Mouse (Mus musculus) thymus, adult 18-20 months (tissue): ENCODE data around the gene Elk4.

Experiments used
- DNase-seq, 2 experiments: peaks; one replicate each; pipeline ENCODE4 v3.0.0; 2022; ENCODE audit warnings: mixed read lengths in 2 of 2

Gene Elk4

DNA sequence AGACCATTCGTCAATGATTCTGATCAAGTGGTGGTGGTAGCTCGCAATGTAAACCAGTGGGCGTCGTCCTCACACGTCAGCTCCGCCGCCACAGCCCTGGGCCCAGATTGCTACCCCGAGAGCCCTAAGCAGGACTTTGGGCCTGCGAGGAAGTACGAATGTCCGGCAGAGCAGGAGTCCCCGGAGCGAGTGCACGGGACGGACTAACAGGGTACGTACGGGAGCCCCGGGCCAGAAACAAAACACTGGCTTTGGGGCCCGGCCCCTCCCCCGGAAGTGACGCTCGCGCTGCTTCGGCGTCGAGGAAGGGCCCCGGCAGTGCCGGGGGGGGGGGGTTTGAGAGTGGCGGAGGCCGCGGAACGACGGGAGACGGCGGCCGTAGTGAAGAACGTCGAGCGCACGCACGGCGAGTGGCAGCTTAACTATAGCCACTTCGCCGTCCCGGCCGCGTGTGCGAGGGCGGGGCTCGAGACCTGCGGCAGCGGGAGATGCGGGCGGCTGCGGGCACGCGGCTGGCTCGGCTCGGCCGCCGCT is at the start of gene Elk4:
Gene Elk4 (plus strand): TSS at position 326 of the 534 bp plus-strand sequence.
- peak; percentile 80 to 84 for DNase-seq

DNA sequence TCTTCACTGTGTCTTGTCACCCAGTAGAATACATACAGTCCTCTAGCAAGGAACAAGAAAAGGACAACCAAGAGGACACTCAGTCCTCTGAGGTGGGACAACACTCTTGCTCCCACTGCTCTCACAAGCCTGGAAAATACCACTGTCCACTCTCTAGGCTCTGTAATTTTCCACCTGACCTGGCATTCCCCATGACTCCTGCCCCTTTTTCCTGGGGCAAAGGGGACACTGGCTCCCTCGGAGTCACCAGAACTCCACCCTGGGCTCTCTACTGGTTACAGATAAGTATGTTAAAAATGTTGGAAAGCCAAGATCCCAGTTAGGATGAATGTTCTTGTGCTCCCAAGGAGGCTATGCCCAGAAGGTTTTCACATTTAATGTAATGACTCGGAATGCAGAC is 46.4 kb upstream of the Elk4 start:
- DNase-seq: no peak

DNA sequence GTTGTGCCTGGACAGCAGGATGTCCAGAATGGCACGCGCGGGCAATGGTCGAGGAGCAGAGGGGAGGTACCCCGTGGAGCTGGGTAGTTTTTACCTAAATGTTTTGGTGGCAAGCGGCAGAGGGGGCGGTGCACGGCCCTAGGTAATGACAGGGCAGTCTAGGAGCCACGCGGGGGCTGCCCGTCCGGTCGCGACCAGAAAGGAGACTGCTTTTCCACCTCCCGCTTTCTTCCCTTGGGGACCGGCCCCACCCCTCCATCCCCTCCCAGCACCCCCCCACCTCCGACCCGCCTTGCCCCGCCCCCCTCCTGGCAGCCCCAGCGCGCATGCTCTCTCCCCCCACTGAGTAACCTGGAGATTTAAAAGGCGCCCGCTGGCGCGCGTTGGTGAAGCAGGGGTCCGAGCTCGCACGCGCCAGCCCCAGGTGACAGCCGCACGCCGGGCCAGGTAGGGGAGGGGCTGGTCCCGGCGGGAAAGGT is 44.8 kb upstream of the Elk4 start, which contains the start of gene Slc45a3:
Gene Slc45a3 (plus strand): TSS at position 362 of the 479 bp plus-strand sequence.
- no peak for DNase-seq

DNA sequence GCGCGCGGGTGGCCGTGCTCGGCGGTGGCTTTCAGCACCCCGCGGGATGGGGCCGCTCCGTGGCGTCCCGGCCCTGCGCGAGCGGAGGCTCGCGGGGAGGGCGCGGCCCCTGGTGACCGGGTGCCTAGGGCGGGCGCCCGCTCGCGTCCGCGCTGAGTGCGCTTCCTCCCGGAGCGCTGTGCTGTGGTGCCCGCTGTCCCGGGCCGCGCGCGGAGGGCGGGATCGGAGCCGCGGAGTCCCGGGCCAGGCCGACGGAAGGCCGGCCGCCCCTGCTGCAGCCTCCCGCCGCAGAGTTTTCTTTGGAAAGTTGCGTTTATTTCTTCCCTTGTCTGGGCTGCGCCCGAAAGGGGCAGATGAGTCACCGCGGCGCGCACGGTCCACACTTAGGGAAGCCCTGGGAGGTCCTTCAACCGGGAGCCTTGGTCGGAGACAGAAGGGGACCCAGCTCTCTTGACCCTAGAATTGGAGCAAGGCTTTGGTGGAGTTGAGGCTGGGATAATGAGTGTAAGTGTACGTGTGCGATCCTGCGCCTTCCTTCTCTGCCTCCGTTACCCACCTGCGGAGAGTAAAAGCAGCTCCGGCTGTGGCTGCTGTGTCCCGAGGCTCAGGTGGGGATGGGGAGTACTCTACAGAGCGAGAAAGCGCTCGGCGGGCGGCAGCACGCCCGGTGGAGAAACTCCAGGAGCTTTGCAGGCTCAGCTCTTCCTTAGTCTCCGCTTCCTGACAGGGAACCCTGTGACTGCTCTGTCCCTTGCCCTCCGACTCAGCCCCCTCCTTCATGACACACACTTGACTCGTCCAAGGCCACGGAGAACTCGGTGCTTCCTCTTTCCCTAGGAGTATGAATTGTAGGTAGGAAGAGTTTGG is 44.1 kb upstream of the Elk4 start:
- no peak for DNase-seq

DNA sequence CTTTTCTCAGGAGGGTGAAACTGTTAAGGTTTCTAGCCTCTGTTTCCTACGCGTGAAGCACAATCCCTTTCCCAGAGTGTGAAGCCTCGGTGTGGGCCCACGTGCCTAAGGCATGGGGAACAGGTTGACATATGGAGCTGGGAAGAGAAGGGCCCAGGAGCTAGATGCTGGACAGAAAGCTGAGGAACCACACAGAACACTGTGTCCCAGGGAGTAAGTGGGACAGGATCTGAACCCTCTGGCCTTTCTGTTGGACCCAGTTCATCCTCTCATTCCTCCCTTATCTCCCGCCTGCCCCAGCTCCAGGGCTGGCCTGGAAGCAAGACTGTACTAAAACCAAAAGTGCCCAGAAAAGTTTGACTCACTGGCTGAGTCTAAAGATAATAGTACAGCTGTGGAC is 43.3 kb upstream of the Elk4 start:
- no peak for DNase-seq

DNA sequence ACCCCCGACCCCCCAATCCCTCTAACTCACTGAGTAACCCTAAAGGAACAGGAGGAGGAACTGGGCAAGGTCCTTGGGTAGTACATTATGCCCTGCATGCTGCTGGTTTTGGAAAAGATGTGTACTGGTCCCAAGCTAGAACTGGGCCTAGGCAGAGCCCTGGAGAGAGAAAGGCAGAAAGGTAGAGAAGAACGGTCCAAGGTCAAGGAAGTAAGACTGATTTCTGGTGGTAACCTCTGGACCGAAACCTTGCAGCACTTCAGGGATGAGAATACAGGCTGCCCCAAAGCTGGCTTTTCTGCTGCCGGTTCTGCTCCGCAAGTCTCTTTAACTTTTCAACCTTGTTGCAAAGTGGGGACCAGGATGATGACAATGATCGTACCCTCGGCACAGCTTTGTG is 42.8 kb upstream of the Elk4 start:
- DNase-seq: no peak

DNA sequence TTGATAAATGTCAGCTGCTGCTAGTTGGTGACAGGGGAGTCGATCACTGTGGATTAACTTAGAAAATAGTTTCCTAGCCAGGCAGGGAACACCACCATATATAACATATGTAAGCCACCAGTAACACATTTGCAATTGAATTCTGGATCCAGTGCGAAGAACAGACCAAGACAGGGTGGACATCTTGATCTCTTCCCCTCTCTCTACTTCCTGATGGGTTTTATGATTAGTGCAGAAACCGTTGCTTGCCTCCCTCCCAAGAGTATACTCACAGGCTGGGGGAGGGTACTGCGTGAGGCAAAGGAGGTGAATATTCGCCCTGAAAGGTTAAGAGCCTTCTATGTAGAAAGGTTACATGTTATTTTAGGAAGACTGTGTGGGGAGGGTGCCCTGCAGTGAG is 41.6 kb upstream of the Elk4 start:
- no peak for DNase-seq

DNA sequence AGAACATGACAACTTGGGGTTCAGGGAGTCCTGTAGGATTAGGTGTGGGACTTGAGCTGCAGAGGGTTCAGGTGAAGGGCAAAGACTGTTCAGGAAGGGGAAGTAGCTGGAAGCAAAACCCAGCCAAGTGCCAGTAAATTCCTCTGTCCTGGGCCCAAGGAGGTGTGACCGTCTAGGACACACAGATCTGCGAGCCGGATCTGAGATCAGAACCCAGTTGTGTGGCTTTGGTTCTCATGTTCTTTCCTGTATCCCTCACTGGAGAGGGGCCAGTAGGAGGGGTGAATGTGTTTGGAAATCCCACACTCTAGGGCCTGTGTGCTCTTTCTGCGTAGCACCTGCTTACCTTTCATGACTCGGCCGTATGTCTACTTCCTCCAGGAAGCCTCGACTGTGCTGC is 40.1 kb upstream of the Elk4 start:
- no peak for DNase-seq

DNA sequence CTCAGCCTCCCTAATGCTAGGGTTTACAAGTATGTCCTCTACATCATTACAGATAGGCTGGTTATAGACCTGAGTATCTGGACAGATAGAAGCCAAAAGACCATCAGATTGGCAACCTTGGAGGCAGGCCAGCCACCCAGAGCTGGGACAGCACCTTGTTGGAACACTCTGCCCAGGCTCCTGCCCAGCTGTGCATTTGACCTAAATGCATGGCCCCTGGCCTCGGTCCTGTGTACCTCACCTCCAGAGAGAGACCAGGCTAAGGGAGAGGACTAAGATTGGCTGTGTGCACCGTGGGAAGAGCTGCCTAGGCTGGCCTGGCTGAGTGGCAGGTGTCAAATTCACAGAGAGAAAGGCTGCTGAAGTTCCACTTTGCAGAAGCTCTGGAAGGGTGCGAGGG is 38.9 kb upstream of the Elk4 start:
- no peak for DNase-seq

DNA sequence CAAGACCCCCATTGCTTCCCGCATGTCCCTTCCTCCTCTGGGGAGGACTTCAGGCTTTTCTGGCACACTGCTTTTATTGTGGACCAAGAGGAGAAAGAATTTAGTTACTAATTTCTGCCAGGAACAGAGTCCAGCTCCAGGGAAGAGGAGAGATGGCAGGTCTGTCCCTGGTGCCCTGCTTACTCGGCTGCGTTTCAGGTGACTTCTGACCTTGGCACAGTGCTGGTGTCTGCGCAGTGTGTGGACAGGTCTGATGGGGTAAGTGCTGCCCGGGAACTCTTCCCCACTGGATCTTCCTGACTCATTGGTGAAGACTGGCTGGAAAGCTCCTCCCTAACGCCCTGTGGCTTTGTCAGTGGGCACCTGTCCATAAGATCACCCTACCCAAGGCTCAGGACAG is 38.4 kb upstream of the Elk4 start:
- no peak for DNase-seq

DNA sequence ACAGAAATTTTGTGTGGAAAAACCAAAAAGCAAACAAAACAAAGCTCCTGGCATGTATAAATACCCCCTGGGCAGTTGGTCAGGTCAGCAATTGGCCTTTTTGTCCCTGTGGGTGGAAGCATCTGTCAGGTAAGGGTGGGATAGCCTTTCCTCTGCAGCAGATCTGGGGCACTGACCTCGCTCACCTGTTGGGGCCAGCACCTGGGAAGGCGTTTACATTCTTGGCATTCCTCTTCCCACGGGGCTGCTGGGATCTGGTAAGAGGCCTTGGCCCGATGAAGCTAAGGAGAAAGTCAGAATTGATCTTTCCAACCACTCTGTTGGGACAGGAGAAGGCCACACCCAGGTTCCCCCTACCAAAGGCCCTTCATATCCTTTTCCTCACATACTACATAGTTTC is 37.6 kb upstream of the Elk4 start:
- no peak for DNase-seq

DNA sequence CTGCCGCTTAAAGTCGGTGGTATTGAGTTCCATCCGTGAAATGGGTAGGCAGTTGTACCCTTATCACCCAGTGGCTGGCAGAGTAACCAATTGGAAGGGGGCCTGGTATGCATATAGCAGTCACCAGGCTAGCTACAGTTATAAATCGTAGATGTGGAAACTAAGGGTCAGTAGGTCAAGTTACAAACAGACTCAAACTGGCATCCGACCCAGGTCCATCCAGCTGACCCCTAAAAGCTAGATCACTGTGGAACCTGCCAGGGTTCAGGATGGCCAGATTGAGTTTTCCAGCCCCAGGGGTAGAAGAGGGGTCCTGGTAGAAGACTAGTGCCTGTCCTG is 37.1 kb upstream of the Elk4 start:
- no peak for DNase-seq

DNA sequence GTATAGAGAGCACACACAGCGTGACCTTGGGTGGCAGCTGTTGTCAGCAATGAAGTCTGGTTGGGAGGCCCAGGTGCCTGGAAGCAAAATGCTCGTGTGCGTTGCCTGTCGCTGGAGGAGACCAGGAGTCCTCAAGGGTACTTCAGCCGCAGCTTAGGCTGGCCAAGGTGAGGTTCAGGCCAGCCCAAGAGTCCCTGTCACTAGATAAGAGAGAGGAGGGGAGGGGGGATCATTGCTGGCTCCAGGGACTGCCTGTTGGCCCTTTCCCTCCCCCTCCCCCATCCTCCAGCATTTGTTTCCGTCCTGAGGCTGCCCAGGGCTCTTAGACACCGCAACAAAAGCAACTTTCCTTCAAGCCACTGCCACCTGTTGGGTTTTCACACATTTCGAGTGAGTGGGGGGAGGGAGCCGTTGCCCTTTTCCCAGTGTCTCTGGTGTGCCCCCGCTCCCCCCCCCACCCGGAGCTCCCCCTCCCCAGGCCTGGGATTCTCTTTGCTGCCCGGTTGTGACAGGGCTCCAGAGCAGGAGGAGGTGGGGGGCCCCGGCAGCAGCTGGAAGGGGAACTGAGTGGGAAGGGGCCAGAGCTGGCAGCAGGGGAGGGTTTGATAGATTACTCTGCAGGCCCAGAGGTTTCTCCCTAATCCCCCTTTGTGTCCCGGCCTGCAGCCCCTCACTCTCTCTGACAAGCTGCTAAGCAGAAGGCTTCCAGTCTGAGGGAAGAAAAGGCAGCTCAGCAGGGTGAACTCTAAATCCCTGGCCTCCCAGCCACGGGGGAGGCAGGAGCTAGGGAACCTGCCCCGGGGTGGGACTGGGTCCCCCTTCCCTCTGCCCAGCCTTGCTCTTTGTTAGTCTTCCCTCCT is 36.5 kb upstream of the Elk4 start:
- DNase-seq: no peak

DNA sequence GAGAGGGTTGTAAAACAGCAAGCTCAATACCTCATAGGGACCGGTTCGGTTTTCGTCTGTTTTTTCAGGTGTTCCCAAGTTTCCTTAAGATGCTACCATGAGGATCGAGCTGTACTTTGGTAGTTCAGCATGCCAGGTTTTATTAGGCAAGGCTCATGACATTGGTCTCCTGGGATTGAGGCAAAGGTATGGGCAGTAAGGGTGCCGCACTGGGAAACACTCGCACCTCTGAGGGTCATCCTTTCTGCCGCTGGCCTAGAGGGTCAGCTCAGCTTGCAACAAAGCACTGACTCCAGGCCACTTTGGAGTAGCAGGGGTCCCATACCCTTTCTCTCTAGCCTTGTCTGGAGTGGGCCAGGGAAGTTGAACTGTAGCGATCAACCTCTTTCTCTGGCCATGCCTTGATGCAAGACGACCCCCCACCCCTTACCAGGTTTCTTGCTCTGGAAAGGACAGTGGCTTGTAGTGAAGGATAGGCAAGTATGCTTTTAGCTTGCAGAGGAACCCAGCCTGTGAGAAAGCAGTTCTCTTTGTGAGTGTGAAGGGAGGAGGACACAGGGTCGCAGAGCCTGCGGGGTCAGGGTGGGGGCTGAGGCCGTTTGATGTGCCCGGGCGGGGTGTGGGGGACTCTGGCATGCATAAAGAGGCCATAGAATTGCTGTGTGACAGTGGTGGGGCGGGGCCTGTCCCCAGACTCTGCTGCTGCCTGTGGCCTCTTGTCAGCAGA is 35.5 kb upstream of the Elk4 start:
- no peak for DNase-seq

DNA sequence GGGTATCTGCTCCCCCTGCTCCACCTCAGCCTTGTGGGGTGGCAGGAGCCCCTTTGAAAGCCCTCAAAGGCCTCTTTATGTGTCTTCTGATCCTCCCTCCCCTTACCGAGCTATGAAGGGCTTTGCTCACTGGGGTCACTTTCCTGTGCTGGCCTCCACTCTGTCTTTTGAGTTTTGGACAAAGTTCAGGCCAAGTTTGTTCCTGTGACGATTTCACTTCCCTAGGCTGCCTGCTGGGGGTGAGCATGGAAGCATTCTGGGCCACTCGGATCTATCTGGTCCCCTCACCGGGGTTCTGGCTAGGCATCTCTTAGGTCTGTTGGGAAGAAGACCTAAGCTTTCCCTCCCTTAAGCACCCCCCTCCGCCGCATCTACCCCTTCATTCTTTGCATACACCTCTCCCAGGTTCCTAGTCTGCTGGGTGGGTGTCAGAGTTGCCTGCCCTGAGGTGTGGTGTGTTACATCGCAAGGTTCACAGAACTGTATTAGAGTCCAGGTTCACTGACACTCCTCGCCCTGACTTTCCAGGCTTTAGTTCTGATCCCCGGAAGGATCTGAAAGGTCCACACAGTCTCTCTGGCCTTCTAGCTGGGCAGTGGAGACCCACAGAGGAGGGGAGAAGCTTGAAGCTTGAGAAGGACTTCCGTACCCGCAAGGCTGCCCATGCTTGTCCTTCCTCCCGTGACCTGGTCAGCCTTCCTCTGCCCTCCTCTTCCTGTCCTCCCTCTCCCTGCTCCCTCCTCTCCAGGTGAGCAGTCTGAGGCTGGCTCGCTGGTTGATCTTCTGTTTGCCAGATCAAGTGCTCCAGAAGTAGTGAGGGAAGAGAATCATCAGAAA is 34.7 kb upstream of the Elk4 start:
- no peak for DNase-seq

DNA sequence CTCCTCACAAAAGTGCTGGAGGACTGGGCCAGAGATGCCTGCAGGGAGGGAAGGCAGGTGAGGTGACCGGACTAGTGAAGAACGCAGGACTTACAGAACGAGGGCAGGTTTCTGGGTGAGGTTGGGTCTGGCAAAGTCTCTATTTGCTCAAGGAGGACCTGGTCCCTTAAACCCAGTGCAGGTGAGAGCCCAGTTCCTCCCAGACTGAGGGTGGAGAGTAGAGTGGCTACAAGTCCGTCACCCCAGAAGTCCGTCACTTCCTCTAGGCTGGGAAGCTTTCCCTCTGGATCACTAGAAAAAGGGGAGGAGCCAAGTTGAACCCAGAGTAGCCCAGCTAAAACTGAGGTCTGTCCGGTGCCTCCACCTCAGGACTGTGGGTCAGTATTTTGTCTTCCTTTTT is 33.4 kb upstream of the Elk4 start:
- DNase-seq: no peak

DNA sequence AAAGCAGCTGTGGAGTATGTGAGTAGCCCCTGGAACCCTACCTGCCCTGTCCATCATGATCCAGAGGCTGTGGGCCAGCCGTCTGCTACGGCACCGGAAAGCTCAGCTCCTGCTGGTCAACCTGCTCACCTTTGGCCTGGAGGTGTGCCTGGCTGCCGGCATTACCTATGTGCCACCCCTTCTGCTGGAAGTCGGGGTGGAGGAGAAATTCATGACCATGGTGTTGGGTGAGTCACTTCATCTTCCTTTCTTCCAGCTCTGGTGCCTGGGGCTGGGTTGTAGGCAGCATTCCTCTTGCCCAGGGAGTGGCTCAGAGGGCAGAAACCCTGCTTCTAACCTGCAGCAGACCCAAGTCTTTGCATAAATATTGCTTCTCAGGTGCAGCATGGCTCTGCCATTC is 30.5 kb upstream of the Elk4 start:
- no peak for DNase-seq

DNA sequence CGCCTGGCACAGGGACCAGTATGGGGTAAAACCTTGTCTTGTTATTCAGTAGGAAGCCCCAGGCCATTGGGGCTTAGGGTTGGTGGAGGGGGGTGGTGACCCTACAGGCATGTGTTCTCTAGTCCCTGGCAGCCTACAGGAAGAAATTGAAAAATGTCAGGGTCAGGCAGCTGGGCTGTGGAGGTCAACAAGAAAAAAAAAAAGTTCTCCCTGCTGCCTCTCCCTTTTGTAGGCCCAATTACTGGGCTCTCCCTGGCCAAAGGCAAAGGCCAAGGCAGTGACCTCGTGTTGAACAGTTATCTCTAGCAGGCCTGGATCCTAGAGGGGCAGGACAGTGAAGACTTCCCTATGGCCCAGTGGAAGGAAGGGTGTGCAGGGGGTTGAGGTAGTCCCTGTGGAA is 26.9 kb upstream of the Elk4 start:
- DNase-seq: no peak

DNA sequence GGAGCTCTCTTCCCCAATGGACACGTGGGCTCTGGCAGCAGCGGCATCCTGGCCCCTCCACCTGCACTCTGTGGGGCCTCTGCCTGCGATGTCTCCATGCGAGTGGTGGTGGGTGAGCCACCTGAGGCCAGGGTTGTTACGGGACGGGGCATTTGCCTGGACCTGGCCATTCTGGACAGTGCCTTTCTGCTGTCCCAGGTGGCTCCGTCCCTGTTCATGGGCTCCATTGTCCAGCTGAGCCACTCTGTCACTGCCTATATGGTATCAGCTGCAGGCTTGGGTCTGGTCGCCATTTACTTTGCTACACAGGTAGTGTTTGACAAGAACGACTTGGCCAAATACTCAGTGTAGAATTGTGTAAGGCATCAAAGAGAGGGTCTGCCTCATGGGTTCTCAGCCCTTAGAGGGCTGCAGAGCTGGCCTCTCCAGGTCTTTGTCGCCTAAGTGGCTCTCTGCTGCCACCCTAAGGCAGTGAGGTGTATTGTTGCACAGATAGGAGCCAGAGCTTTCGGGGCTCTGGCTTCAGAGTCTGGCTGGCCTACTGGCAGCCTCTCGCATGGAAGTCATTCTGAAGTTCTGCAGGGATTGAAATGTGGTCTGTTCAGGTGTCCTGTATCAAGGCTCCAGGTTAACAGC is 25.9 kb upstream of the Elk4 start:
- DNase-seq: peak; percentile 34 to 45

DNA sequence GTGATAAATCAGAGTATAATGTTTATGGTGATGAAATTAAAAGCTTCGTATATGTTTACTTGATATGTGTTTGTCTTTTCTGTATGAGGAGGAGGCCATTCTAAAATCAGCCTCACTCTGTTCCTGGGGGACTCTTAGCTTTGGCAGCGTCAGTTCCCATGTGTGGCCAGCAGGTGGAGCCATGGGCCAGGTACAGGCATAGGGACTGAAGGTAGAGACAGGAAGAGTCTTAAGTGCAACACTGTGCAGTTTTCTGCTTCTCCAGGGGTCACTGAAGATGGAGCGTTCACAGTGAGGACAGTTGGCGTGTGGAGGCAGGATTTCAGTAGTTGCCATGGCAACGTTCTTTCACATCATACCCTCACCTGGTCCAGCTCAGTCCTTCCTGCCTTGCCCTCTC is 24.5 kb upstream of the Elk4 start:
- DNase-seq: peak; percentile 63 to 64

DNA sequence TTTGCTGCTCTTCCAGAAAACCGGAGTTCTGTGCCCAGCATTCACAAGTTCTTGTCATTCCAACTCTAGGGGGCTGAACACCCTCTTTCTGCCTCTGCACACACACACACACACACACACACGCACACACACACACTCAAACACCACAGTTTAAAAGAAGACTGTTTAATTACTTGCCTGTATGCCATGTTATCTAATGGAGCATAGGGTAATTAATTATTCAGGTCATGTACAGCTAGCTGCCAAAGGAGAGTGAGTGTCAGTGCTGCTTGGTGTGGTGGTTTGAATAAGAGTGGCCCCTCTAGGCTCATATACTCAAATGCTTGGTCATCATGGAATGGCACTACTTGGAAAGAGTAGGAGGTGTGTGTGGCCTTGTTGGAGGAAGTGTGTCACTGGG is 23.6 kb upstream of the Elk4 start:
- no peak for DNase-seq

DNA sequence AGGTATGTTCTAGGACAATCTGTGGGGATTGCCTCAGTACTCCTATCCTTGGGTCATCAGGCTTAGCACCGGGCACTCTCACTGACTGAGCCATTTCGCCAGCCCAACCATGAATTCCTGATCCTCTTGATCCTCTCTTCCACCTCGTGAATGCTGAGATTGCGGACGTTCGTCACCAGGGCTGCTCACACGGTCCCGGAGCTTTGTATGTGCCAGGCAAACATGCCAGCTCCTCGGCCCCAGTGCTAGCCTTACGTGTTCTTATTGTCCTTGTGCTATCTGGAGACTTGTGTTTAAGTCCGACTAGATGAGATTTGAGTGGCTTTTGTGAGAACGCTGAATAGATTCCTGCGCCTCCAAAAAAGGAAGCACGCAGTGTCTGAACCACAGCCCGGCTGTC is 20.0 kb upstream of the Elk4 start:
- DNase-seq: no peak
